Mouse (Mus musculus): ENCODE data around the gene Eif4ebp2.

The Eif4ebp2 gene

DNA sequence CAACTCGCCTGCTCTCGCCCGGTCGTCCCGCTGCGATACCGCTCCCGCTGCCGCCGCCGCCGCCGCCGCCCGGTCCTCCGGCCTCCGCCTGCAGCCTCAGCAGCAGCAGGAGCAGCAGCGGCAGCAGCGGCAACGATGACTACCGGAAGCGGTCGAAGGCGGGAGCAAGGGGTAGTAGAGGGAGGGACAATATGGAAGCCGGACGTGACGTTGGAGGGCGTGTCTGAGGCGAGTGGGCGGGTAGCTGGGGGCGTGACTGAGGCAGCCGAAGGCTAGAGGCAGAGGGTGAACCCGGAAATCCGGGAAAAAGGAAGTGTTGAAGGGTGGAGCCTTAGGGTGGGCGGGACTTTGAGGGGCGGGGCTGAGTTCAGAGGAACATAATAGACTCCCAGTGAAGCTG is at the start of gene Eif4ebp2:
Gene Eif4ebp2 (minus strand): TSS at position 17 of the 400 bp plus-strand sequence.
- DNase-seq, result peak; percentile 100

DNA sequence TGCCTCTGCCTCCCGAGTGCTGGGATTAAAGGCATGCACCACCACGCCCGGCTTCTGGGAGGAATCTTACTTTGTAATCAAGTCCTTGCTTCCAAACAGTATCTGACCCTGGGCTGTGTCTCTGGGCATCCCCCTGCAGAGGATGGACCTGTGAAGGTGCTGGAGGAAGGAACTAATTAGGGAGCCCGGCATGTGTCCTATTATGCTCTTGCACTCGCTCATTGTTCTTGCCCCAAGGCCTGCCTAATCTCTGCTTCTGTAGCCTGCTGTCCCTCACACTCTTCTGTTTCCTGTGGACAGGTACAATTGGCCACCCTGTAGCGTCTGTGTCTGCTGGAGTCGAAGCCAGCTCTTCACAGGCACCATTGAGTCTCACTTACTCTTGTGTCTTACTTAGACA is 48.3 kb upstream of the Eif4ebp2 start:
- no peak for DNase-seq

DNA sequence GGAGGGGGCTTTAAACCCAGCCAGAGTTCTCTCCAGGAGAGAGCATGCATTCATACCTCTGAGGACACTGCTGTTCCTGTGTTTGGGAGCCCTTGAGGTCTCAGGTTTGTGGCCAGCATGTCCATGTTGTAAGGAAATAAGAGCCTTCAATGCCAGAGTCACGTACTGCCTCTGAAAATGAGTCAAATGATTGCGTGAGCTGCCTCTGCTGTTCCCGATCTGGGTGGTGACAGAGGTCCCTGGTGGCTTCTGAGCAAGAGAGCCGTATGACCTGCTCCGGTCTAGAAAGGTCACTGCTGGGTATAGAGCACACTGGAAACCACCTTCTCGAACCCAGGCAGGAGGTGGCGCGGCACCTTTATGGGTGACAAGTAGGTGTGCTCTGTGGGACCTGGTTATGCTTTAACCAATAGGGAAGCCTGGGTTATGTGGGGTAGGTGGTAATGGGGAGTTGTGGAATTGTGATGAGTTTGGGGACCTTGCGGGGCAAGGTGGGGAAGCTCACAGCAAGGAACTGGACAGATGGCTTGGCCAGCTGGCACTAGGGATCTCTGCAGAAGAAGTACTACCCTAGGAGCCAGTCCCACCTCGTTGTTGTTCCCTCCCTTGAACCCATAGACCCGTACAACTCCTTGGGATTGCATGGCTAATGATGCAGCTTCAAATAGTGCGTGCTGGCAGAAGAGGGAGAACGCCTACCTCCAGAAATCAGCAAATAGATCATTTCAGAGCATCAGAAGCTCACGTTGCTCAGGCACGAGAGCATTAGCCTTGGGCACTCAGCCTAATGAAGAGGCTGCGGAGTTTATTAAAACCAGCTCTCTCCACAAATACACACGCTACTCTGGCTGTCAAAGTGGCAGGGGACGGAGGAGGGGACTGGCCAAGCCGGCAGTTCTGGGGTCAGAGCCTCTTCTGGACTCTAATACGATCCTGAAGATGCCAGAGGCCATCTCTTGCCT is 47.3 kb upstream of the Eif4ebp2 start:
- no peak for DNase-seq

- DNase-seq, result no peak
Observed at GRCm38 (mm10) chr10:61496231-61496630, 43.8 kb upstream of the Eif4ebp2 start.

- no peak for DNase-seq
Observed at GRCm38 (mm10) chr10:61495461-61495860, 43.0 kb upstream of the Eif4ebp2 start.

DNA sequence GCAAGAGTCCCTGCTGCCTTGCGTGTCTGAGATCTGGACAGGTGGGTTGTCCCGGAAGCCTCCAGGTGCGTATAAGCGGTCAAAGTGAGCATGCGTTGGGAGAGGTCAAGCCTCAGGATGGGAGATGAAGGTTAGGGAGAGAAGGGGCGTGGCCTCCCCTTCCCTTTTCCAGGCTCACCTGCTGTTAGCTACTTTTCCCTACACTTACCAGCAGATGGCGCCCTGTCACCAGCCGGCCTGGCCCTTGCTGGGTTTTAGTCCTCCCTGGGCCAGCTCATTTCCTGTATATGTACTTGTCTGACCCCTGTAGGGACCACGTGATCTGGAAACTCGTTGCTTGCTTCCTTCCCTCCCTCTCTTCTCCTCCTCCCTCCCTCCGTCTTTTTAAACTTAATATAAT is 39.6 kb upstream of the Eif4ebp2 start:
- DNase-seq, result peak; percentile 76 to 77

GRCm38 (mm10) chr10:61491573-61491972 is 39.1 kb upstream of the Eif4ebp2 start:
- DNase-seq, result no peak

DNA sequence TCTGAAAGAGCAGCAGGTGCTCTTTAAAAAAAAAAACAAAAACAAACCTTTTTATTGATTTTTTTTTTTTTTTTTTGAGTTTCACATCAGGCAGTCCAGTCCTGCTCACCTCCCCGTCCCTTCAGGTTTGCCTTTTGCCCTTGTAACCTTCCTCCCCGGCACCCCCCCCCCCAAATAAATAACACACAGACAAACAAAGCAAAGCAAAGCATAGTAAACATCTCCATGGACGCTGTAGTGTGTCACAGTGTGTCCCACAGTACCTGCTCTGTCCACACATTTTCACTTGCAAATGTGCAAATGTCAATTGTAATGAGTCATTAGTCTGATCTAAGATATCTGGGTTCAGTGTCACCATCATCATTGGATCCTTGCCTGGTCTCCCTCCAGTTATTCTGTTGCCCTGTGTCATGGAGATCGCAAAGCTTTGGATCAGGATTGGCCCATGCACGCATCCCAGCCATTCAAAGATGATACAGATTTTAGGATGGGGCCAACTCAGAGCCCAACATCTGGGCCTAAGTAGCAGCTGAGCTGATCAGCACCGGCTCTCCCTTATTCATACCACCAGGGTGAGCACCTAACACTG is 36.2 kb upstream of the Eif4ebp2 start:
- DNase-seq, result no peak

DNA sequence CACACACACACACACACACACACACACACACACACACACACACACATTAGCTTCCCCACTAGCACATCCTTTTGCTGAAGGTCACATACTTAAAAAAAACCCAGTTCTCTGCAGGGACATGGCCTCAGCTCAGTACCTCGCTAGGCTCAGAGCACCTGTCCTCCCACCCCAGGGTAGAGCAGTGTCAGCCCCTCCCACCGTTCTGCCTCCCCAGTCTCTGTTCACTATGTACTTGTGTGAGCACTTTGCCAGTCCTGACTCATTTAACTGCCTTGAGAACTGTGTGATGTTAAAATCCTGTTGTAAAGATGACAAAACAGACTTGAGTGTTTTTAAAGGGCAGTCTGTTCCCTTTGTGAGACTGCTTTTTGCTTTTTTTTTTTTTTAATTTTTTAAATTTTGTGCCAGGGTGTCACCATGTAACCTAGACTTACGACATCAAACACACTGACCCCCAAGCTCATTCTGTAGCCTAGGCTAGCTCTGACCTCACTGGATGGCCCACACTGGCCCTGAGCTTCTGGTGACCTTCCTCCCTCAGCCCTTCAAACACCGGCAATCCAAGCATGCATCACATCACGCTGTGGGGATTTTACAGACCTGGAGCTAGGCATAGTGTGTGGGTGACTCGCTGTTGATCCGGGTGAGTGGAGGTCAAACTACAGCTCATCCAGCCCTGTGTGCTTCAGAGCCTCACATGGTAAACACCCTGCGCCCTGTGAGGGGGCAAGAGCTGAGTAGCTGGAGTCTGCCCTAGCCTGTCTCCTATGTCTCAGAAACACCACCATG is 34.3 kb upstream of the Eif4ebp2 start:
- DNase-seq, result no peak

DNA sequence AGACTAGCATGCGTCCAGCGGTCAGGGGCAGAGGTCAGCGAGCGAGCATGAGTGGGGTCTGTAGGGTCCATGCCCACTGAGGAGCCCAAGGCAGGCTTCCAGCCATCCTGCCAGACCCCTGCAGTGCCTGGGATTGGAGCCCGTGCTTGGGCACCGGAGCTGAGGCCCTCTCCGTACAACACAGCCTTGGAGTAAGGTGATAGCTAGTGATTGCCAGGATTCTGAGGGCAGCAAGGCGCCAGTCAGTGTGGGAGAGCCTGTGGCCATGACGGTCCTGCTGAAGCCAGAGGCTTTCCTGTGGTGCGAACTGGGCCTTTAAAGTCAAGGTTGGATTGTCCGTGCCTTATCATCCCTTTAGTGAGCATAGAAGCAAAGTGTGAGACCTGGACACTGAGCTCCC is 32.3 kb upstream of the Eif4ebp2 start:
- no peak for DNase-seq

GRCm38 (mm10) chr10:61482771-61483170 is 30.3 kb upstream of the Eif4ebp2 start:
- no peak for DNase-seq

DNA sequence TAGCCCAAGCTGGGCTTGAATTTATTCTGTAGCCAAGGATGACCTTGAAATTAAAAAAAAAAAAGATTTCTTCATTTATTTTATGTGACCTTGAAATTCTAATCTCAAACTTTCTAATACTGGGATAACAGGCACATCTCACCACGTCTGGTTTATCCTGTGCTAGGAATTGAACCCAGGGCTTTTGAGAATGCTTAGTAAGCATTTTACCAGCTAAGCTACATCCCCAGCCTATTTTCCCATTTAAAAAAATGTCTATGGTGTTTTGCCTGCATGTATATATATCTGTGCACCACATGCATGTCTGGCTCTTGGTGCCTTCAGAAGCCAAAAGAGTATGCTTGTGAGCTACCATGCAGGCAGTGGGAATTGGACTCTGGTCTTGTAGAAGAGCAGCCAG is 28.0 kb upstream of the Eif4ebp2 start:
- no peak for DNase-seq

DNA sequence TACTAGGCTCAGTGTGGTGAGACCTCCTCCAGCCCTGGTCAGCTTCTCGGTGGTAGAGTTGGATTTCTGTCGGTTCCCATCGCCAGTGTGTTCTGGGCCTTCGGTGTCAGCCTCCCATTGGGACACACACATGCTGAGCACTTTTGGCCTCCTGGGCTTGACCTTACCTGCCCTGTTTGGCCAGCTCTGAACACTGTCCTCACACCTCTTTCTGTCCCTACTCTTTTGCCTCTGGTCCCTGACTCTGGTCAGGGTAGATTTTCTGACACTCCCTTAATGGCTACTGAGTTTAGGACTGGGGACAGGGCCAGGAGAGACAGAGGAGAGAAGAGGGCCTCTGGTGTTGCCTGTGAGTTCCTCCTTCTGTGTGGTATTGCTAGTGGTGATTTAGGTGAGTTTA is 27.5 kb upstream of the Eif4ebp2 start:
- DNase-seq, result no peak

DNA sequence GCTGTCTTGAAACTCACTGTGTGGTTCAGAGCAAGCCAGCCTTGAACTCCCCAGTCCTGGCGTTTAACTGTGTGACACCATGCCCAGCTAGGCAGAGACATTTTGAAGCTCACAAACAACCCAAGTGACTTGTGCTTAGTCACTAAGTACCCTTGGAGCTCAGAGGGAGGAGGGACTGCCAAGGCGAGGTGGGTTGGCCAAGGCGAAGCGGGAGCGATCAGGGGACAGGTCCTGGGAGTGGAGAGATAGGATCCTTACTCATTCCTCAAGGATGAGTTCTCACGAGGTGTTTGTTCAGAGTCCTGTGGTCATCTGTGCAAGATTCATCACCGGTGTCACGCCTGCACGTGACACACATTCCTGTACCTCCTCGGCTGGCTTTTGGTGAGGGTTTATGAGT is 27.0 kb upstream of the Eif4ebp2 start:
- DNase-seq, result no peak

DNA sequence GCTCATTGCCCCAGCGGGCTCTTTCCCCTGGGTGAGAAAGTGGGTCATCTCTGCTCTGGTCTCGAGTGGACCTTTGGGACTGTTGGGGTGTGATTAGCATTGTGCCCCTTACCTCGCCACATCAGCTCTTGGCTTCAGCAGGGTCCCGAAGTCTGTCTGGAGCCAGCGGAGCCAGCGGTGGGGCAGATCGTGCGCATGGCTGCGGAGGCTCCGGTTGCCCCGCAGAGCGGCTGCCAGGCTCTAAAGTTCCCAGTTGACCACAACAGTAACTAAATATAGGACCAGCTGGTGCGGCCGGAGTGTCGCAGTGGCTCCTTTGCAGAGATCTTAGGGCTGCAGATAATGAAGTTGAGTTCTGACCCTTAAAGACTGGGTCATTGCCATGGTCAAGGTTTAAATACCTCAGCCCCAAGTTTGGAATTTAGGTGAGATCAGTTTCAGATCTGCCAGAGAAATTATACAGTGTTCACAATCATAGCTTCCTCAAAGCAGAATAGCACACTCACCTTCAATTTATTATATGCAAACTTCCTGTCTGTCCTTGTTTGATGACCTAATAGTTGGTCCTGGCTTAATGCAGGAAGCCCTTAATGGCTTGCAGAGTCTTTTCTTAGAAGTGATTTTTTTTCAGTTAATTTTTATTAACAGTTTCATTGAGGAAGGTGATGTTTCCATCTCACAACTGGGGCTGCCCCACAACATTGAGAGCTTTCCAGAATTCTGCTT is 24.1 kb upstream of the Eif4ebp2 start:
- no peak for DNase-seq

- DNase-seq, result peak; percentile 94
Observed at GRCm38 (mm10) chr10:61475594-61476439, 23.4 kb upstream of the Eif4ebp2 start, which contains the start of gene Lrrc20. Gene Lrrc20, plus strand, starts transcription at chr10:61475801.

- no peak for DNase-seq
Observed at GRCm38 (mm10) chr10:61474344-61474743, 21.9 kb upstream of the Eif4ebp2 start.

GRCm38 (mm10) chr10:61473640-61474039 is 21.2 kb upstream of the Eif4ebp2 start:
- DNase-seq, result no peak

GRCm38 (mm10) chr10:61468900-61469299 is 16.4 kb upstream of the Eif4ebp2 start:
- no peak for DNase-seq

DNA sequence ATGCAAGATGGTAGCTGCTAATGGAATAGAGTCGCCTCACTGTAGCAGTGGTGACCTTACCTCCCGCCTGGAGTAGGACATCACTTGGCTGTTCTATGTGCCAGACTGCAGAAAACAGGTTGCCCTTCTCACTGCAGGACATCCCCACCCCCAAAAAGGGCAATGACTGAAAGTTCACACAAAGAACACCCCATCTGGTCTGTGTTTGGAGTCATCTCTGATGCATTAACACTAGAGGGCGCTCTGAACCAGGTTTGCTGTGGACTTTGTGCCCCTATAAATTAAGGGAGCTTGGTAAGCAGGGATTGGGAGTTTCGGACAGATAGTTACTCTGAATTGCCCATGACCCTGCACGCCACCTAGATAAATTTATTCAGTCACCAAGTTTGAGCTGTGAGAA is 14.4 kb upstream of the Eif4ebp2 start:
- DNase-seq, result peak; percentile 37 to 43

- peak; percentile 68 to 69 for DNase-seq
Observed at GRCm38 (mm10) chr10:61466242-61466641, 13.8 kb upstream of the Eif4ebp2 start.

- no peak for DNase-seq
Observed at GRCm38 (mm10) chr10:61465009-61465408, 12.5 kb upstream of the Eif4ebp2 start.

All from B cell, adult 2 months (primary cell).